Mouse (Mus musculus) erythroblast, adult 5-6 weeks (primary cell): Measurements from ENCODE around the gene Abhd17c. TPM values are rescaled to one million over a fixed set of nuclear protein-coding genes. Genes with fewer than 3 reads are reported as not detected.
"Not testable (repeated sequence)": the region's sequence is repeated elsewhere in the genome, so short reads cannot be mapped to it uniquely, and the experiment has no call there.

Experiments used
- ATAC-seq: replicated peaks from 2 replicates; pipeline ENCODE4 v1.8.0; 2016; ENCODE audit warnings: moderate number of reproducible peaks, mild to moderate bottlenecking, moderate TSS enrichment, inconsistent platforms; ENCODE audit not compliant: poor library complexity, low FRiP score, severe bottlenecking
- total RNA-seq, 2 experiments: library from RNA; stranded (forward) in 1 of 2; stranded (reverse) in 1 of 2; fragments of 150-400 nt in 1 of 2; fragments of 200-764, 138-1000 nt in 1 of 2; gene quantifications; 2 replicates each; pipeline versions ENCODE4 v1.2.3 to v1.2.4; 2015 to 2017; ENCODE audit warnings: low replicate concordance in 2 of 2

The Abhd17c gene
- total RNA-seq, 2 experiments from 2014 or later, result 6.8 to 12.7 TPM

GRCm38 (mm10) chr7:84159414-84159813 is 7.7 kb upstream of the Abhd17c start:
- ATAC-seq, result no peak

DNA sequence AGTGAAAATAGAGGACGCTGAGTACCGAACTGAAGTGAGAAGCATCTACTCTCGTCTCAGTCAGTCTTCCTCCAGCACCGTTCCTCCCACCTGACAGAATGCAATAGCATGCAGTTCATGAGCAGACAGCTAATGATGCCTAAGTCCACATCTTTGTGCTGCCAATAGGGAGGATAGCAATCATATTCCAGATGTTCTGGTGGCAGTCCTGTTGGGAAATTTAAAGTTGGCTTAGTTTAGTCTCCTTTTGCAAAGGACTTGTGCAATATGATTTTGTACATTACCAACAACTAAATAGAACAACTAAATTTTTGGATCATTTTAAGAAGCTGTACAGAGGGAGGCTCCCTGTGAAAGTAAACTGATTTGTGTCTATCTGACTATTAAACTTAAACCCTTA is 2.1 kb upstream of the Abhd17c start:
- ATAC-seq, result no peak

DNA sequence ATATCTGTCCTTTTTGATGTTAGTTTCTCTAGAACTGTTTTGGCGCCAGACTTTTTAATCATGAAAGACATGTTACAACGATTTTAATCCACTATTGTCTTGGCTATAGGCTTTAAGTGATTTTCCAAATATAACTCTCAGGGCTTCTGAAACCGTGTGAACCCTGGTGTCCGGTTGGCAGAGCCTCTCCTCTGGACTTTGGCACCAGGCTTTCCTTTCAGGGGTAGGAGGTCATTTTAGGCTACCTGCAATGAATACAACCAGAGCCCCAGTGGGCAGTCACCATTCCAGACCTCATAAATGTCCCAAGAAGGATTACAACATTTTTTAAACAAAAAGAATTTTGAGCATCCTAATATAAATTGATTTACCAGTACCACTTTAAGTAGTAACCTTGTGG is 1.1 kb upstream of the Abhd17c start:
- ATAC-seq, result no peak

DNA sequence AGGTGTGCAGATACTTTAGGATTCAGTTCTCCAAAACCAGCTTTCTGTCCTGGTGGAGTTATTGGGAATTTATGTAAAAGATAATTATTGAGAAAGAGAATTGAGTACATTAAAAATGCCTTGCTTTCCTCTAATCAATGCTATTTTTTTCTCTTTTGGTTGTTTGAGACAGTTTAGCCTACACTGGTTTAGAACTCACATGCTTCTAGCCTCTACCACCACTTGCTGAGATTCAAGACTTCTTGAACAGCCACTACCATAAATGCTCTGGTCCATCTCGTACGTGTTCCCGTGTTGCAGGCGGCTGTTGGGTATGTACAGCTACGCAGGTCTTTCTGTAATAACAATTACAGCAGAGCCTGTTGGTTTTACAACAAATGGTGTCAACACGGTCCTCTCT is 681 bp upstream of the Abhd17c start:
- no peak for ATAC-seq

DNA sequence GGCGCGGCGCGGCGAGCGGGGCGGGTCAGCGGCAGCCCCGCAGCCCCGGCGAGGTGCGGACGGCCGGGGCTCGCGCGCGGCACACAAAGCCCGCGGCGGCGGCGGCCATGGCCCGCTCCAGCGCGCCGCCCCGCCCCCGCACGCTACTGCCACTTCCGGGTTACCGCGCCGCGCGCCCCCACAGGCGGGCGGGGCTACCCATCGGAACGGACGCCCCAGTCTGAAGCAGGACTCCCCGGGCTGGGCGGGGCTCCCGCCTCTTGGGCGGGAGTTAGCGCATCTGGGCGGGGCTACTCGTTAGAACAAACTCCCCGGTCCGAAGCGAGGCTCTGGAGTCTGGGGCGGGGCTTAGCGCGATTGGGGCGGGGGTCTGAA is 254 bp upstream of the Abhd17c start:
- ATAC-seq, result peak; percentile 88

- no peak for ATAC-seq
Measured at GRCm38 (mm10) chr7:84150361-84151000, 1.2 kb downstream of the Abhd17c start.

DNA sequence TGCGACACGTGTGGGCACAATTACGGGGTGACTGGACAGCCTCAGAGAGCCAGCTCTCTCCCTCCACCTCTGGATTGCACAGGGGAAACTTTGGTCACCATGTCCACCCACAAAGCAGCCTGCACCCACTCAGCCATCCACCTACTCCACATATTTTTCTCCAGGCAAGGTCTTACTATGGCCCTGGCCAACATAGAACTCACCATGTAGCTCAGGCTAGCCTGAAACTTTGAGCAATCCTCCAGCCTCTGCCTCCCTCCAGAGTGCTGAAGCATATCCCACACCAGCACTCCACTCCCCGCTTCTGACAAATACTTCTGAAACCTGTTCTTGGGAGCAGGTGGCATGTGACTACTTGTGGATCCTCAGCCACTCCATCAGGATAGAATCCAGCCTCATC is 1.9 kb downstream of the Abhd17c start:
- no peak for ATAC-seq

DNA sequence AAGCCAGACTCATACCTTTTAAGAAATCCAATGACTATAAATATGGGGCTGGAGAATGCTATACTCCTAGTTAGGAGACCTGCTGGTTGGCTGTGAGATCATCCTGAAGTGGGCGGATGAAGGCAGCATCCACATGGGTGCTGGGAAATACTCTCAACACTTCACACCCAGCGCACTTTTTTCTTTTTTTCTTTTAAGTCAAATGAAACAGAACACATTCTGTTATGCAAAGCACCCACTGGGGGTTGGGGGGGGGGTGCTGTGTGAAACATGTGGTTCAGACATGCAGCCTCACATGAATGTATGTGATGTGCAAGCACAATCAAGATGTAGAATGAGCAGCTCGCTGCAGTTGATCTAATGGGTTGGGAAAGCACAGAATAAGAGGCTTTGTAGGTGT is 2.8 kb downstream of the Abhd17c start:
- ATAC-seq, result no peak

- ATAC-seq, result no peak
Measured at GRCm38 (mm10) chr7:84147746-84148145, 3.9 kb downstream of the Abhd17c start.

- no peak for ATAC-seq
Measured at GRCm38 (mm10) chr7:84145633-84146032, 6.1 kb downstream of the Abhd17c start.

- no peak for ATAC-seq
Measured at GRCm38 (mm10) chr7:84142736-84143473, 8.8 kb downstream of the Abhd17c start.

GRCm38 (mm10) chr7:84142196-84142595 is 9.5 kb downstream of the Abhd17c start:
- ATAC-seq, result no peak

- no peak for ATAC-seq
Measured at GRCm38 (mm10) chr7:84139566-84139965, 12.1 kb downstream of the Abhd17c start.

DNA sequence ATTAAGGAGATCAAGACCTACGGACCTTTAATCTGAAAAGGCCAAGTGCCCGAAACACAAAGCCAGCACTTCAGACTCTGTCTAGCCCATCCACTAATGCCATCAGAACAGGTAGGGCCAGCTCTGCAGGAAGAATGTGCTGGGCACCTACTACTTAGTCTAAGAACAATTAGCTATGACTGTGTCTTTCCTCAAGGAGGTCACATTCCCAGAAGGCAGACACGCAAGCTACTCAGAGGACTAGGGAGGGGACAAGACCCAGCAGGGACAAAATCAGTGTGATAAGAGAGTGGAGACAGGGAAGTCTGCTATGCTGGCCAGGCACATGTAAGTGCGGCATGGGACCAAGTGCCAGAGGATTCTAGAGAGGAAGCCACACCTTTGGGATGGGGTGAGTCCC is 13.0 kb downstream of the Abhd17c start:
- ATAC-seq, result no peak

DNA sequence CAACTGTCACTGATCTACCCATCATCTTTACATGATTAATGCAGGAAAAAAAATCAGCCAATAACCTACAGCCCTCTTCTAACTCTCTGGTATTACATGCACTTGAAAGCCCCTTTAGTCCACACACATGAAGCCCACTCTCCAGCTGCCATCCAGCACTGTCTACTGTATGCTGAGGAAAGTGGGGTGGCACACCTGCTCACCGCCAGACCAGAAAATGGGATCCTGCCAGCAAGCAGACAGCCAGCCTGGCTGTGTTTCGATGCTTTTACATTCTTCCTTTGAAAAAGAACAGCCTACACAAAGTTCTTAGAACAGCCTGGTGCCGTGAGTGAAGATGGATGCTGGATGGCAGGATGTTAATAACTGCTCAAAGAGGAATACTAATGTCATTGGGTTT is 13.9 kb downstream of the Abhd17c start:
- ATAC-seq, result no peak

GRCm38 (mm10) chr7:84135799-84136700 is 15.6 kb downstream of the Abhd17c start:
- no peak for ATAC-seq

GRCm38 (mm10) chr7:84132704-84133103 is 19.0 kb downstream of the Abhd17c start:
- no peak for ATAC-seq

GRCm38 (mm10) chr7:84131736-84132135 is 20.0 kb downstream of the Abhd17c start:
- no peak for ATAC-seq

DNA sequence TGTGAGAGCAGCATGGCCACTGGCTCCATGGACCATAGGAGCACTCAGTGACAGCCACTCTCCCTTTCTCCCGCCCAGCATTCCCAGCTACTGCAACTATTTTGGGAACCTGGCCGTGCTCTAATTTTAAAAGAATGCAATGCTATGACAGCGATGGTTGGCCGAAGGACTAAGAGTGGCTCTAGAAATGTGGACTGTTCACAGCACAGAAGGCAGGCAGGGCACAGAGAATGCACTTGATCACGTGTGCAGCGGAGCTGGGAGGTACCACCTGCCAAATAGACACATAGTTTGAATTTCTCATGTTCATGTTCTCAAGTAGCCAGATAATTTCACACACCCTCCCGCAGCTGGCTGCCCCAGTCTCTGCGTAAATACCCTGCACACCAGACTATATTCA is 23.0 kb downstream of the Abhd17c start:
- ATAC-seq, result no peak

- ATAC-seq, result no peak
Measured at GRCm38 (mm10) chr7:84125730-84126129, 26.0 kb downstream of the Abhd17c start.

- ATAC-seq, result not testable (repeated sequence)
Measured at GRCm38 (mm10) chr7:84123651-84124050, 28.0 kb downstream of the Abhd17c start.
